Mouse (Mus musculus) kidney, postnatal 14 days (tissue): Measurements from ENCODE around the gene Adcyap1r1.

Experiments used
- DNase-seq: peaks from one replicate; pipeline ENCODE4 v3.0.0; 2022; ENCODE audit warnings: mixed read lengths

The Adcyap1r1 gene

DNA sequence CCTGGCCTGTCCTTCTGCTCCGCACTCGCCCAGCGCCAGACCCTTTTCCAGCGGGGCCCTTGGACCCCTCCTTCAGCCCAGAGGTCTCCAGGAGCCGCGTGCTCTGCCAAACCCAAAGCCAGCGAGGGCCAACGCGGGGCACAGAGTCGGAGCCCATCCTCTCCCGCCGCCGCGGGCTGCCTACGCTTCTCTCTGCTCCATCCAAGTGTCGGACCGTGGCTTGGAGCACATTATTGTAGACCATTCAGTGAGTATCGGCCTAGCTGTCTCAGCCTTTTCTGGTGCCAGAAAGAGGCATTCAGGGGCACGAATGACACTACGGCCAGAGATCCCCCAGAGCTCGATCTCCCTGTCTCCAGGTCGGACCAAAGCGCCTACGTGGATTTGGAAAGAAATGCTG, 603 bp downstream of the Adcyap1r1 start:
- DNase-seq: no peak

DNA sequence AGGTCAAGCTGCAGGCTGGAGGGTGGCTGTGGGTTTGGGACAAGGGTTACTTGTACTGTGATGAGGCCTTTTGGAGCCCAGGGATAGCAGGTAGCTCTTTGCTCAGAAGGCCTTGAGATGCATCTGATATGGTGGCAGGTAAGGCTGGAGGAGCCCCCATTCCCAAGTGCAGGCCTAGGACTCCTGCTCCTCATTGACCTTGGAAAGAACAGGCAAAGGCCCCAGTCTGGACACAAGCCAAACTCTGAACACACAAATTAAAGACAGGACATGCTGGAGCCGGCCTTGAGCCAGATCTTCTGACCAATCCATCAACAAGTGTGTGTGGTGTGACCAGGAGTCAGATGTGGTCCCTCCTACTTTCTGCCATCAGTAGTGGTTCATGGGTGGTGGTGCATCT, 1.8 kb downstream of the Adcyap1r1 start:
- no peak for DNase-seq

DNA sequence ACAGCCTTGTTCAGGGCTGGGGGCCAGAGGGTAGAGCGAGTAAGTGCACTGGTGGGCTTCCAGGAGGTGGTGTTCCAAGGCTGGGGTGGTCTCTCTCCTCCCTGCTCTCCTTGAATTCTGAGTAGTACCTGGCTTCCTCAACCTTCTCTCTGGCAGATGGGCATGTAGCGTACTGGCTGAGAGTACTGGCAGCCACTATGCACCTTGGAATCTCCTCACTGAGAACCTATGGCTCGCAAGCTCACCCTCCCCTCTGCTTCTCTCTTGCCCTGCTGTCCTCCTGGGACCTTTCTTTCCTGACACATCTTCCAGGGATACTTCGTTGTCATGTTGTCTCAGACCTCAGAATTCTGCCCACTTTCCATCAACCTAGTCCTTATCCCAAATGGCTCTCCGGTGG, 3.9 kb downstream of the Adcyap1r1 start:
- DNase-seq: no peak

DNA sequence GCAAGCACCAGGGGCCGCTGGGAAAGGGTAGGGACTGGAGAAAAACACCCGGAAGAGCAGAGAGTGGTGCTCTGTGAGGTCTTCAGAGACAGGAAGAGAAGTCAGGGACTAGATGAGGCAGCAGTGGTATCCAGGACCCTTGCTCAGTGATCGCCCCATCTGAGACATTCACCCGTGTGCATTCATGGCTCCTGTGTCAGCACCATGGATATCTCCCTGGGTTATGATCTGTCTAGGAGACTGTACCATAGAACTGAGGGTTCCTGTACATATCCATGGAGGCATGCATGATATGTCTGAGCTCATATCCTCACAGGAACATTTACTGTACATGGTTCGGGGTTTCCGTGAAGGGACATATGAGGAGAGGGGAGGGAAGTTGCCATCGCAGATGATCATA, 5.9 kb downstream of the Adcyap1r1 start:
- no peak for DNase-seq

GRCm38 (mm10) chr6:55458156-55458555, 6.4 kb downstream of the Adcyap1r1 start:
- no peak for DNase-seq

DNA sequence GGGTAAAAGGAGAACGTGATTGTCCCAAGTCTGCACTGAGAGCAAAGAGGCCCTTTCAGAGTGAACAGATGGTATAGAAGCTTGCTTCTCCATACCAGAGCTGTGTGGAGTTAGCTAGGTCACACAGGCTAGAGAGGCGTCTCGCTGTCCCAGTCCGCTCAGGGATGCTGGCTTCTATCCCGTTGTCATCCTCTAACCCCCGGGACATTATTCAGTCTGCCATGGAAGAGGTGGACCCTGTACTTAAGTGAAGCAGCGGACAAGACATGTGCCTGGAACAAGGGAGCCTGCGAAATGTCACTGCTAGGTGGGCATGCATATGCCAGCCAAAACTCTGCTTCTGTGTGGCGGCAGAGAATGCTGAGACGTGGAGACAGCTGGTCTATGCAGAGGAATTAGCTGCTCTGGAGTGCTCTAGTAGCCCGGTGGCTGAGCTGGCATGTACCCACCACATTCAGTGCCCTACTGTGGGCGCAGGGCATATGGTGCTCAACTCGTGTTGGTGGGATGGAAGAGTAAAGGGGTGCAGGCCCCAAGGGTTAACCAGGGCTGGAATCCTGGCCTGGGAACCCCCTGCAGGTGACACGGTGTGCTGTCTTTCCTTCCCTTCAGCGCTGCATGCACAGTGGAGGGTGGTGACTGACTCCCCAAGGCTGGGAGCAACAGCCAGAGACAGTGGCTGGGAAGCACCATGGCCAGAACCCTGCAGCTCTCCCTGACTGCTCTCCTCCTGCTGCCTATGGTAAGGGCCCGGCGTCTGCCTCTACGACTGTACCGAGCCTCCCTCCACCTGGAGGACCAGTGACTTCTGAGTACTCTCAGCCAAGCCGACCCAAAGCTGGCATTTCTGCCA, 8.0 kb downstream of the Adcyap1r1 start:
- no peak for DNase-seq

DNA sequence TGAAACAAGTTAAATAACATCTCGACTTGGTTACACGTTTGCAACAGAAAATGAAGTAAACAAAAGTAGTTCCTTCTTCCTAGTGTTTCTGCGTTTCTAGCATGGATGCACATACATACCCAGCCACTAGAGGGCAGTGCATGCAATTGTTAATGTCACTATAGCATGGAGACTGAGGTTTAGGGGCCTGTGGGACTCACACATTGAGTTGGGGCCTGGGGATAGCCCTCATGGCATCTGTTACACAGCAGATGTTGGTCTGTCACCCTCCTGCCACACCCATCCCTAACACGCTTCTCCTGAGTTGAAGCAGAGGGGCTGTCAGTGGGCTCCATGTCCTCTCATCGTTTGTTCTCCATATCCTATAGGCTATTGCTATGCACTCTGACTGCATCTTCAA, 9.4 kb downstream of the Adcyap1r1 start:
- DNase-seq: no peak

DNA sequence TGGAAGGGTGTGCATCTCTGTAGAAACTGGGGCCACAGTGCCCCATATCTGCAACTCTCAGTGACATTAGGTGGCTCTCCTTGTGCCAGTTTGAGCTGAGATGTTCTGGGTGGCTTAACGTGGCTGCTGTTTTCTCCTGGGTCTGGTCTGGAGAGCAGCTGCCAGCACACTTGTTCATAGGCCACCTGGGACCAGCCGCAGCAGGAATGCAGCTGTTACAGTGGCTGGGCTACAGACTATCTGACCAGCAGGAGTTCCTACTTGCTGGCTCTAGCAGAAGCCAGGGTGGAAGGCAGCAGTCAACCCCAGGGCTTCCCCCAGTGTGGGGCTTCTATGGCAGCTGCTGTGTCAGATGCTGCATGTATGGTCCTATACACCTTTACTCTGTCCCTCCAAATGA, 9.9 kb downstream of the Adcyap1r1 start:
- DNase-seq: no peak

DNA sequence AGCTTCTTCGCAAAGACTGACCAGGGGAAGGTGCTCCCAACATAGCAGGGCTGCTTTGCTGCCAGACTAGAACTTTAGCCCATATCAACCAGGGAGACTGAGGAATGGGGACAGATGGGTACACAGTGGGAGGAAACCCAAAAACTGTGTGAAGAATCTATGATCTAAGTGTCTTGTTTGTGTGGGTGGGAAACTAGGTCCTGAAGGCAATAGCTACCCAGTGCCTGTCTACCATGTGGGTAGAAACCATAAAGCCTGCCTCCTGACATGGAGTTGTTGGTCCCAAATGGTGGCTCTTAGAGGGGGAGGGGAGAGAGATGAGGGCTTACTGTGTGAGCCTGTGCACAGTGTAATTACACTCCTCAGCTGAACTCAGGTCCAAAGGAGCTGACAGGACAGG, 10.6 kb downstream of the Adcyap1r1 start:
- DNase-seq: no peak

GRCm38 (mm10) chr6:55463966-55464365, 12.2 kb downstream of the Adcyap1r1 start:
- peak; percentile 12 for DNase-seq

GRCm38 (mm10) chr6:55465311-55465710, 13.5 kb downstream of the Adcyap1r1 start:
- no peak for DNase-seq

- DNase-seq: no peak
Observed at GRCm38 (mm10) chr6:55466301-55466761, 14.6 kb downstream of the Adcyap1r1 start.

- DNase-seq: no peak
Observed at GRCm38 (mm10) chr6:55470691-55471090, 18.9 kb downstream of the Adcyap1r1 start.

- DNase-seq: no peak
Observed at GRCm38 (mm10) chr6:55472381-55472780, 20.6 kb downstream of the Adcyap1r1 start.

GRCm38 (mm10) chr6:55480988-55481387, 29.2 kb downstream of the Adcyap1r1 start:
- no peak for DNase-seq

GRCm38 (mm10) chr6:55482471-55482870, 30.7 kb downstream of the Adcyap1r1 start:
- DNase-seq: no peak

GRCm38 (mm10) chr6:55483360-55483759, 31.6 kb downstream of the Adcyap1r1 start:
- no peak for DNase-seq

- DNase-seq: no peak
Observed at GRCm38 (mm10) chr6:55484224-55484623, 32.4 kb downstream of the Adcyap1r1 start.

- no peak for DNase-seq
Observed at GRCm38 (mm10) chr6:55485216-55485615, 33.4 kb downstream of the Adcyap1r1 start.

DNA sequence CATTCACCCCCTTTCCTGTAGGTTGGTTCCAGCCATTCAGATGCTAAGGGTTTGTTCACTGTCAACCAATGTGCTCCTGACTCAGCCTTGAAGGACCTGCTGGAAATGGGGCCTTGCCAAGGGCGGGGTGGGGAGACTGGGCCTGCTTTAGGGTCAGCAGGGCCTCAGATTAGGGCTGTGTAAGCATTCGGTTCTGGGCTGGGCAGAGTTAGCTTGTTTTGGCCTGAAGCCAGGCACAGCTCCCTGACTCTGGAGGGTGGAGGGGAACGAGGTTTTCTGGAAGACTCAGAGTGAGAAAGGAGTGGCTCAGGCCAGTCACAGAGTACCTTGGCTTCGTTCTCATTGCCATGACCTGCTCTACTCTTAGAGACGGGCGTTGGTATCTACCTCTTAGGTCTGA, 35.9 kb downstream of the Adcyap1r1 start:
- peak; percentile 21 for DNase-seq

- no peak for DNase-seq
Observed at GRCm38 (mm10) chr6:55496201-55496600, 44.4 kb downstream of the Adcyap1r1 start.

DNA sequence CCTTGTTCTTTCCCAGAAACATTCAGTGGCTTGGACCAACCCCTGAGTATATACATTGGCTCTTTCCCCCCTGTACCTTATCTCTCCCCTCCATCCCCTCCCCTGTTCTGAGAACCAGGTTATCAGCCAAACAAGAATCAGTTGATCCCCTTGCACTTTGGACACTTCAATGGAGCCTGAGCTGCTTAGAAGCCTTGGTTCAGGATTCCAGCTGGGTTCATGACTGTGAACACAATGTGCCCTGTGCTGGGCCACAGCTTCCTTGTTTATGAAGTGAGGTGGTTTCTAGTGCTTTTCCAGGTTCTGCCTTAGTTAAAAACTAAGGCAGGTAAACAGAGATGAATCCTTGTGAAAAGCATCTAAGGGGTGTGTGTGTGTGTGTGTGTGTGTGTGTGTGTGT, 47.0 kb downstream of the Adcyap1r1 start:
- DNase-seq: no peak

GRCm38 (mm10) chr6:55501061-55501460, 49.3 kb downstream of the Adcyap1r1 start:
- DNase-seq: no peak

DNA sequence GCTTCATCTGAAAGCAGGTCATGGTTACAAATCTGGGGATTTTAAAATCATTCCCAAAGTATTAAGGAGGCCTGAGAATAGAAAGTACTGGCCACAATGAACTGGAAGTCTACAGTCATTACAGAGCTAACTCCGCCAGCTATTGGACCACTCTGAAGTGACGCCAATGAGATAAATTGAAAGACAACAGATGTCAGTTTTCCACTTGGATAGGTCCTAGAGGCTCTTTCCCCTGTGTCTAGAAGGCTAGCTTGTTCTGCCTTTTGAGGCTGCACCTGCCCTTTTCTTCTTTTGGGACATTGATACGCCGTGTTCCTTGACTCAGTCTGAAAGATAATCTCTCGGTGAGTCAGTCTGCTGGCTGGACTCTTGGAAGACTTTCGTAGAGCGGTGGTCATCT, 50.5 kb downstream of the Adcyap1r1 start:
- DNase-seq: no peak
